Mouse (Mus musculus) heart, adult 2 months (tissue): ENCODE results near the gene Hdac9.

ENCODE experiments used
- EP300 ChIP-seq: fragments of 200-500 bp; IDR thresholded peaks from 2 replicates; pipeline ENCODE4 v1.6.1; 2011; ENCODE audit warnings: low read depth, low read length, control low read depth; ENCODE audit not compliant: insufficient read depth
- POLR2A ChIP-seq: fragments of 200-500 bp; IDR thresholded peaks from 2 replicates; pipeline ENCODE4 v1.6.1; 2011; ENCODE audit warnings: mild to moderate bottlenecking, low read depth, low read length, control low read depth; ENCODE audit not compliant: insufficient read depth

- TF ChIP-seq POLR2A: no peak
- TF ChIP-seq EP300: no peak
Measured at GRCm38 (mm10) chr12:34506345-34506744, 410.6 kb downstream of the Hdac9 start.
